Mouse (Mus musculus) adrenal gland, postnatal 10 days (tissue): ENCODE results near the gene Itm2a. TPM values are rescaled to one million over a fixed set of nuclear protein-coding genes. Genes with fewer than 3 reads are reported as not detected.

Experiments
- DNase-seq: peaks from one replicate; pipeline ENCODE4 v3.0.0; 2021; ENCODE audit warnings: mixed read lengths
- long read RNA-seq, 2 experiments: library from polyadenylated mRNA; stranded (forward); transcript quantifications; one replicate each; pipeline ENCODE4 v2.0.0; 2021
- total RNA-seq, 2 experiments: library from RNA; stranded (reverse); gene quantifications; 2 replicates each; pipeline ENCODE4 v1.2.3; 2021

The Itm2a gene
- 100 to 1,000 TPM in 1 of 2 experiments, 10 to 100 TPM in 1; 82.4 to 132 TPM for total RNA-seq
- long read RNA-seq, experiment 1, transcript Itm2a-201 (6 exons, 1,744 nt) = major isoform, 183 of 189 reads
- long read RNA-seq, experiment 1, partial matches to known transcripts = 4 of 189 reads
- long read RNA-seq, experiment 1, other reads (novel, unspliced or antisense) = 2 of 189 reads
- long read RNA-seq, experiment 2, transcript Itm2a-201 (6 exons, 1,744 nt) = major isoform, 63 of 66 reads
- long read RNA-seq, experiment 2, partial matches to known transcripts = 2 of 66 reads
- long read RNA-seq, experiment 2, other reads (novel, unspliced or antisense) = 1 of 66 reads

DNA sequence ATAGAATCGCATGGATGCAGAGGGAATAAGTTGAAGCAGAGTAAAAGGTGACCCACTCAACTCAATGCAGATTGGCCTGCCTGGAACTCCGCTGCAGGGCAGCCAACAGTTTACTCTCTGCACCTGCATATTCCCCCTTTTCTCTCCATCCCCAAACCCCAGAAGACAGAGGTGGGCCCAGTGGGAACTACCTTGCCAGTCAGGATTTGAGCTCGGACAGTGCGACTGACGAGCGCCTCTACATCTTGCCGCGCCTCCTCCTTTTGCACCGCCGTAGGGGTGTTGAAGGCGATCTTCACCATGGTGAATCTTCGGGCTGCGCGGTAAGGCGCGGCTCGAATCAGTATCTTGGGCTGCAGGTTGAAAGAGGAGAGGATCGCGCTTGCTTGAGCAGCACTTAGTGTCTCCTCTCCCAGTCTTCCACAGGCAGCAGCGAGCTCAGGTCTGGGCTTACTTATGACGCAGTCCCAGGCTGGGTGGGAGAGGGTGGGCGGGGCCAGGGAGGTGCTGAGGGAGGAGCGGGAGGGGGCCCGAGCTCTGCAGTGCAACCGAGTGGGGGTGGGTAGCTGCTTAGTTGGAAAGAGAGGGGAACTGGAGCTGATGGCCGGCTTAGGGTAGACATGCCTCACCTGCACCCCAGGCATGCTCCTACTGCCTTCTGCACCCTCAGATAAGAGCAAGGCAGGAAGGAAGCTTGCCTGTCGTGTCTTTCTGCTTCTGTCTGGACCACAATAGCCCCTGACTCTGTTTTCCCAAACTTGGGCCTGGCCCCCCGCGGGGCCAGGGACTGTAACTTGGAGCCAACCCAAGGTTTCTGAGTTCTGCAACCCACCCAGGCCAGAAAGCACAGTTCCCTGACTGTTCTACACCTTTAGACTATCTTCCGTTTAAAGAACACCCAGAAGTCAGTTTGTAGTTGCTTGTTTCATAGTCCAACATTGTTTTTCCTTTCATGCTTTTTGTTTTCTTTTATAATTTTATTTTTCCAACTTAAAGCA lies at the start of gene Itm2a:
Itm2a (minus strand) TSS at position 462 of the 998 bp plus-strand sequence.
- peak; percentile 25 for DNase-seq

DNA sequence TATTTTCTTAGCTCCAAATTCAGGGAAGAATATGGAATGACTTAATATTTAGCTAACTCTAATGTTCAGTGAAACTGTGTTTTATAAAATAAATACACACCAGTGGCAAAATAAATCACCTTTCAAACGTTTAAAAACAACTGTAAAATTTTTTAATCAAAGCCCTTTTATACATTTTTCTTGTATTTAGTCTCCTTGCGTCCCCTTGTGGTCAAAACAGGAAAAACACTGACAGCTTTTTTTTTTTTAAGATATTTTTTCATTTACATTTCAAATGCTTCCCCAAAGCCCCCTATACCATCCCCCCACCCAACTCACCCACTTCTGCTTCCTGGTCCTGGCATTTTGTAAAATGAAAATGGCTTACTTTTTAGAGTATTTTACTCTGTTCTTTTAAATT lies 32.7 kb upstream of the Itm2a start:
- no peak for DNase-seq

DNA sequence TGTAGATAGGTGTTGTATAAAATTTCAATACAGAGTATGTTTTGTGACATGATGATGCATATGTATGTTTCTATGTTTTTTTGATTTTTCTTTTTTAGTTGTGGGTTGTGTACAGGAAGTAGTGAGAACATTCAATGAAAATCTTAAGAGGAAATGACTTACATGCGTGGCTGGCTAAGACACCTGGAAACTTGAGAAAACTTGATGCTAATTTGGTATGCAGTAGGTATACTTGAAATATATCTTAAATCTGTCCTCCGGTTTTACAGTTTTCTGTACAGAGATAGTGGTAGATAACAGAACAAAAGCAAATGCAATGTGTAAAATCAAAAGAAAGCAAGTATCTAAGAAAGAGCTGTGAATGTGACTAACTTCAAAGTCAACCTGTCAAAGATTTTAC lies 18.1 kb upstream of the Itm2a start:
- DNase-seq = no peak

- DNase-seq = no peak
These were observed 14.2 kb upstream of the Itm2a start for GRCm38 (mm10) chrX:107417345-107417744.

GRCm38 (mm10) chrX:107415999-107416398 lies 12.8 kb upstream of the Itm2a start:
- no peak for DNase-seq

DNA sequence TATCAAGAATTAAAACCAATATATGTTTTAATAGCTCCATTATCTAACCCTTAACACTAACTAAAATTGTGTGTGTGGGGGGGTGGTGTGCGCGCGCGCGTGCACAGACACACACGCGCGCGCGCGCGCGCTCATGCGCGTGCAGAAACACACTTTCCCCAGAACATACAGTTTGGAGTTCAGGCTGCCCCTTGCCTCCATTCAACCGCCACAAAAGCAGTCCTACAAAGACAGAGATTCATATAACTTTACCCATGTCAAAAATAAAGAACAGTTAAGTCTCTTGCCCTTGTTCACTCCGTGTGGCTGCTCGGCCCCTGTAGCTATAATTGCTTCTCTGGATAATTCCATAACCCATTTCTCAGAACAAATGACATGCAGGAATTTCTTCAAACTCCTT lies 695 bp downstream of the Itm2a start:
- DNase-seq = peak; percentile 5

GRCm38 (mm10) chrX:107399087-107399486 lies 4.1 kb downstream of the Itm2a start:
- no peak for DNase-seq

- no peak for DNase-seq
These were observed 9.9 kb downstream of the Itm2a start for GRCm38 (mm10) chrX:107393256-107393655.

DNA sequence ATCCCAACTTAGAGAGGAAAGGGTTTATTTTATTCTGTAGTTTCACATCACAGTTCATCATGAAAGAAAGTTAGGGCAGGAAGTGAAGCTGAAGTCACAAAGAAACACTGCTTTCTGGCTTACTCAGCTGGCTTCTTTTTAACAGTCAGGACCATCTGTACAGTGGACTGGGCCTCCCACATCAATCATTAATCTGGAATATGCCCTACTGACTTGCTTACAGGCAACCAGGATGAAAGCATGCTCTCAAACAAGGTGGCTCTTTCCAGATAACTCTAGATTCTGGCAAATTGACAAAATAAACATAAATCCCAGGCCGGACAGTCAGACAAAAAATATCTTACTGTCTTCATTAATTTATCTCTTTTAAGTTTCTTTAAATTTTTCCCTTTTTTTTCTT lies 27.8 kb downstream of the Itm2a start:
- DNase-seq = no peak

Other genes with a start within 250 kb of the Itm2a start
- gene Gpr174, start 147.5 kb downstream of the Itm2a start, total RNA-seq = under 1 TPM; 0.72 to 0.82 TPM